Mouse (Mus musculus) thymus, adult 2 months (tissue): ENCODE measurements around the gene Ccdc8.

ENCODE experiments used
- CTCF ChIP-seq: fragments of 200-500 bp; IDR thresholded peaks from 2 replicates; pipeline ENCODE4 v1.5.1; 2012; ENCODE audit warnings: mild to moderate bottlenecking, control low read depth, low read length, moderate library complexity, borderline replicate concordance; ENCODE audit not compliant: control insufficient read depth, poor library complexity, insufficient read depth; ENCODE audit errors: extremely low read depth
- POLR2A ChIP-seq: fragments of 200-500 bp; IDR thresholded peaks from 2 replicates; pipeline ENCODE4 v1.6.1; 2012; ENCODE audit warnings: mild to moderate bottlenecking, low read length, control low read depth, moderate library complexity; ENCODE audit not compliant: control insufficient read depth, poor library complexity, insufficient read depth; ENCODE audit errors: extremely low read depth

DNA sequence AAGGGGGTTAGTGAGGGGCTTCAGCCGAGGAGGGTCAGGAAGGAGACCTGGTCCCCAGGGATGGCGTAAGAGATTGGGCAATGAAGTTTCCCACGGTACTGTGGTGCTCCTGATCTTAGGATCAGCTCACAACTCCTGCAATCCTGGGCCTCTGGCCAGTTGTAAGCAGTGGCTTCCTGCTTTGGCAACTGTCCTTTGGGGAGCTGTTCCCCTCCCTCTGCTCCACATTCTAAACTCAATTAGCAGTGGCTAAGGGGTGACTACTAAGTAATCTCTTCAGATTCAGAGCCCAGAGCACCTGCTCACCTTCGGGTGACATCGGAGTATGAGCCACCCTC, 17.5 kb downstream of the Ccdc8 start:
- TF ChIP-seq CTCF (no peak), POLR2A (no peak)
